Mouse (Mus musculus) cerebellum, adult 2 months (tissue): Measurements from ENCODE around the gene Wwox.

Source experiments
- CTCF ChIP-seq: fragments of 200-500 bp; IDR thresholded peaks from 2 replicates; pipeline ENCODE4 v1.5.1; 2011; ENCODE audit warnings: low read depth, mild to moderate bottlenecking, control low read depth, low read length, moderate library complexity, borderline replicate concordance; ENCODE audit not compliant: insufficient read depth
- POLR2A ChIP-seq: fragments of 200-500 bp; IDR thresholded peaks from 2 replicates; pipeline ENCODE4 v1.6.1; 2011; ENCODE audit warnings: low read length, control low read depth, borderline replicate concordance; ENCODE audit not compliant: insufficient read depth

- TF ChIP-seq CTCF (no peak), POLR2A (no peak)
Observed at GRCm38 (mm10) chr8:114716546-114717255, 277.2 kb downstream of the Wwox start.
